Mouse (Mus musculus) skeletal muscle tissue, adult 2 months (tissue): ENCODE data around the gene Tmem208.
A peak's percentile ranks its signal among the peaks of the same experiment; 100 is the strongest.
"Not testable (repeated sequence)": the region's sequence is repeated elsewhere in the genome, so short reads cannot be mapped to it uniquely, and the experiment has no call there.

Experiments
- DNase-seq: peaks from one replicate; pipeline ENCODE4 v3.0.0-alpha.2; 2012; ENCODE audit warnings: low read depth, low spot score

The Tmem208 gene

DNA sequence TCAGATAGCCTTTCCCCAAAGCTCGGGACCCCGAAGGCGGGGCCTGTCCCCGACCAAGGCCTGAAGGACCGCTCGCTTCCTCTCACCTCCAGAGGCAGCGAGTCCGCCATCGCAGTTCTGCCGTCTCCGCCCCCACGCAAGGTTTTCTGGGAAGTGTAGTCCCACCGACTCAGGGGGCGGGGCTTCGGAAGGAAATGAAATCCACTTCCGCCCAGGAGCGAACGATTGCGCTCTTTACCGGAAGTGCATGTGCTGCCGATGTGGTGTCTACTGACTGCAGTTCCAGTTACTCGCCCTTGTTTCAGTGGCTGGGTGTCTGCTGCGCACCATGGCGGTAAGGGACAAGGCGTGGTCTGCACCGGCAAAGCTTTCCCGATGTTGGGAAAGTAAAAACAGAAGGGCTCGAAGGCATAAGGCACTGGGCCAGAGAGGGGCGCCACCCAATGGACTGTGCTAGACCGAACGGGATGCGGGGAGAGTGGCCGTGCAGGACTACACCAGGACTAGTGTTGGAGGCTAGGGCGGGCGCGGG is at the start of gene Tmem208, which contains the start of gene Lrrc29:
Gene Tmem208, plus strand, starts transcription at position 214 of the 532 bp plus-strand sequence.
Gene Lrrc29, minus strand, starts transcription at position 138 of the 532 bp plus-strand sequence.
- DNase-seq, result peak; percentile 92

DNA sequence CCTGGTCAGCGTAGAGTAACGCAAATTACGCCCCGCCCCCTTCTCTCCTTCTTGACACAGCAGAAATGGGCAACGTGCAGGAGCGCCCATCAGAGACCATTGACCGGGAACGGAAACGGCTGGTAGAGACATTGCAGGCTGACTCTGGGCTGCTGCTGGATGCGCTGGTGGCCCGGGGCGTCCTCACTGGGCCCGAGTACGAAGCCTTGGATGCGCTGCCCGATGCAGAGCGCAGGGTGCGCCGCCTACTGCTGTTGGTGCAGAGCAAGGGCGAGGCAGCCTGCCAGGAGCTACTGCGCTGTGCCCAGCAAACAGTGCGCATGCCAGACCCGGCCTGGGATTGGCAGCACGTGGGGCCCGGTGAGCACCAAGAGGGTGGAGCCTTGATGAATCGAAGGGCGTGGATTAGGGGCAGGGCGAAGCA is 47.2 kb upstream of the Tmem208 start:
- DNase-seq, result peak; percentile 89

- DNase-seq, result no peak
Measured at GRCm38 (mm10) chr8:105280567-105280966, 45.6 kb upstream of the Tmem208 start.

DNA sequence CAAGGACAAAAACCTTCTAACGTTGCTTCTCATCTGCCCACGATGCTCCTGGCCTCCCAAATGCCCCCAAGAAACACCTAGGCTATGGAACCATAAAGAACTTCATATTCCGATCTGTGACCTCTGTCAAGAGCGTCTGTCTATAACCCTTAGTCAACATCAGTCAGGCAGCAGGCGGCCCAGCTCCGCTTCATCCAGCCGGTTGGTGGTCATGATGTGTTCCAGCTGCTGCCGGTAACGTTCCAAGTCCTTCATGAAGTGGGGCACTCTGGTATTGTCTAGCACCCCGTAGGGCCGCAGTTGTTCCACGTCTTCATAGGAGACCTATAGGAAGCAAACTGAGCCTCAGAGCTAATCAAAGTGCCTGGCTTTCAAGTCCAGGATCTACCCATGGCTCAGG is 44.3 kb upstream of the Tmem208 start:
- no peak for DNase-seq

GRCm38 (mm10) chr8:105282239-105282638 is 43.9 kb upstream of the Tmem208 start:
- no peak for DNase-seq

GRCm38 (mm10) chr8:105283074-105283473 is 43.1 kb upstream of the Tmem208 start:
- no peak for DNase-seq

DNA sequence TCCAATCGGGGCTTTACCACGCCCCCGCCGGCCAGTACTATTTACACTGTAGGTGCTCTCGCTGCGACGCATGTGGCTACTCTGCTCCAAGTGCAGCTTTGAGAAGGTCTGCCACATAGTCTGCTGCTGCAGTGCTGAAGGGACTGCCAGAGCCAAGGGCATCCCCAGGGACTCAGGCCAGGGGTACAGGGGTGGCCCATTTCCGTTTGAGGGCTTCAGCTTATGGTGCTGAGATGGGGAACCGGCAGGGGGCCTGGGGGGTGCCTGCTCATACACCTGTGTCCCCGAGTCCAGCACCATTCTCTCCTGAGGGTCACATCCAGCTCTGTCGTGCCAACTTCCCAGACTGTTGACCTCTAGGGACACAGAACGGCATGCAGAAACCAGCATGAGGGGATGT is 40.6 kb upstream of the Tmem208 start:
- no peak for DNase-seq

DNA sequence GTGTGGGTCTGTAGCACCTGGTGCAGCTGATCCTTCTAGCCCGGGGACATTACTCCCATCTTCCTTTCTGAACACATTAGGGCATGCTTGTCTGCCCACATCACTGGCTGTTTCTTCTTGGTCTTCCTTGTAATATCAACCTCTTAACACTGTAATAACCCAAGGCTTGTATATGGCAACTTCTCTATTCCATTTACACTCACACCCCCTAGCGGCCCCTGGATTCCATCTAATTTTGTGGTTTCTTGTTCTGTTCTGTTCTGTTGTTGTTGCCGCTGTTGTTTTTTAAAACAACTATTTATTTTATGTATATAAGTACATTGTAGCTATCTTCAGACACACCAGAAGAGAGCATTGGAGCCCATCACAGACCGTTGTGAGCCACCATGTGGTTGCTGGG is 39.2 kb upstream of the Tmem208 start:
- DNase-seq, result no peak

GRCm38 (mm10) chr8:105288231-105288630 is 37.9 kb upstream of the Tmem208 start:
- no peak for DNase-seq

DNA sequence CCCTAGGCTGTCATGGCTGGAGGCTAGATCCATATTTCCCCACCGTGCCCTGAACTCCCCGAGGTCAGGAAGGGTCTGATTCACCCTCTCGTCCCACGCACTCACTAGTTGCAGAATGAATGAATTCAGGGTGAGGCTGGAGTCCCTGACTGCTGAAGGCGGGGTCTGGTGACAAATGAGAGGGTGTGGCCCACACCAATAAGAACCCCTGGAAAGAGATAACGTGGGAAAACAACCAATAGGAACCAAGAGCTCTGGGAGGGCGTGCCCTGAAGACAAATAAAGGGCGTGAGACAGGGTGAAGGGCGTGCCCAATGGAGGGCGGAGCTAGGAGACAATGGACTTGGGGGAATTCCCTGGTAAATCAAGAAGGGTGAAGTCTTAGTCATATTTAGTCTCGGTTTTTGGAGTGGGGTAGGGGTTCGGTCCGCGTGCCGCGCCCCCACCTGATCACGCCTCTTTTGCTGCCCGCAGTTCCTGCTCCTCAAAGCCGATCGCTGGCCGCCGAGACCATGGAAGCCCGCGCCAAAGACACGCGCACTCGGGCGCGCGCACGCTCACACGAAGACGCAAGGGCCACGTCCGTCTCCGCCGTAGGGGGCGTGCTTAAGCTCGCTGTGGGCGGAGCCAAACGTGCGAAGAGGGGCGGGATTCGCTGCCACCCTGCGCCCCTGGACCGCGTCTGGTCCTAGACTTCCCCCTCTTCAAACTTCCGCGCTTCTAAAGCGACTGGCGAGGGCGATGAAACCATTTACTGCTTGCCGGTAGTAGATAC is 37.0 kb upstream of the Tmem208 start:
- peak; percentile 83 for DNase-seq

GRCm38 (mm10) chr8:105289805-105290460 is 36.2 kb upstream of the Tmem208 start, which contains the start of gene 4931428F04Rik:
Gene 4931428F04Rik (minus strand): TSS chr8:105289864.
- DNase-seq, result no peak

GRCm38 (mm10) chr8:105290554-105291314 is 35.4 kb upstream of the Tmem208 start:
- DNase-seq, result peak; percentile 63

GRCm38 (mm10) chr8:105291364-105291763 is 34.8 kb upstream of the Tmem208 start:
- not testable (repeated sequence) for DNase-seq

DNA sequence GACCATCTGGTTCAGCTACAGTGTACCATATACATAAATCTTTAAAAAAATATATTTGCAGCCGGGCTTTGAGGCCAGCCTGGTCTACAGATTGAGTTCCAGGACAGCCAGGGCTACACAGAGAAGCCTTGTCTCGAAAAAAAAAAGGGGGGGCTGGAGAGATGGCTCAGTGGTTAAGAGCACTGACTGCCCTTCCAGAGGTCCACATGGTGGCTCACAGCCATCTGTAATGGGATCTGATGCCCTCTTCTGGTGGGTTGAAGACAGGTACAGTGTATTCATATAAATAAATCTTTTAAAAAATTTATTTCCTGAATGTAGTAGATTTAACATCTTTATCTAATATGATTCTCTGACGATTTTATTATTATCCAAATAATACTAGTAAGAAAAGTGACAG is 34.4 kb upstream of the Tmem208 start:
- not testable (repeated sequence) for DNase-seq

- DNase-seq, result no peak
Measured at GRCm38 (mm10) chr8:105292471-105292870, 33.7 kb upstream of the Tmem208 start.

GRCm38 (mm10) chr8:105293405-105293804 is 32.7 kb upstream of the Tmem208 start:
- no peak for DNase-seq

DNA sequence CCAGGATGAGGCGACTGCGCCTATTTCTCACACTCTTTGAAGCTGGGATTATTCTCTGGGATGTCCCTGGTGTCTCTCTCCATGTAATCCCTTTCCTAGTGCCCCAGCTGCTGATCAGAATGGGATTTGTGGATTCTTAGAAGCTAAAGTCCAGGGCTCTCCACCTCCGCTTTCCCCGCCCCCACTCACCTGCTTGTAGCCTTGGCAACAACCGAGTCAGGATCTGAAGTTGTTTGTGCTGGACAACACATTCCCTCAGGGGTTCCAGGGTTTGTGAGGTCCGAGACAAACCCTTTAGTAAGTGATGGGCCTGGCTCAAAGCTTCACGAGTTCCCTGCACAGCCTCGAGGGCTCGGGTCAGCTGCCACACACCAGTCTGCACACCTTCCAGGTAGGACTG is 31.4 kb upstream of the Tmem208 start:
- DNase-seq, result no peak

- DNase-seq, result no peak
Measured at GRCm38 (mm10) chr8:105295256-105295655, 30.9 kb upstream of the Tmem208 start.

DNA sequence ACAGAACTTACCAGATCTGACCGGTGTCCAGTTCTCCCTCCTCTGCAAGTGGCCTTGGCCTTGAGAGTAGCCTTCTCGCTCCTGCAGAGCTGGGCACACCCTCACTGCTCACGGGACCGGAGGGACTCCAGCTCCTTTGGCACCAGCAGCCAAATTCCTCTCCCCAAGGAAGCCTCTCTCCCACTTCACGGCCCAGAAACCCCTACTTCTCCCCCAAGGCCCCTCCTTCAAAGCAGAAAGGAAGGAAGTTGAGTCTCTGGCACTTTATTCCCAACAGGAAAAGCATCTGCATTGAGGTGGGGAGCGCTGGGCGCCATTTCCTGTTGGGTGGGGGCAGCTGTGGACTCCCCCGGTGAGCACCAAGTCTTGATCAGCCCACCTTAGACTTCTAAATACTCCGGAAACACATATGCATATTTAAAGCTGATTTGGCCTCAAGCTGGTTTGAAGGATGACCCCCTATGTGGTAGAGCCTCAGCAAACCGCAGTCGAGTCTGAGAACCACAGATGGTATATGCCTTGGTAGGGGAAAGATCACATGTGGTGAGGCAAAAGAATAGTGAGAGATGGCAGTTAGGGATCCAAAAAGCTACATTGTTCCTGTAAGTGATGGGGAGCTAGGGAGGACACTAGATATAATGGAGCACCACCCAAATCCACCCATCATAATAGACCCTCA is 30.1 kb upstream of the Tmem208 start, which contains the start of gene Exoc3l:
Gene Exoc3l, minus strand, starts transcription at position 207 of the 679 bp plus-strand sequence.
- DNase-seq, result no peak

DNA sequence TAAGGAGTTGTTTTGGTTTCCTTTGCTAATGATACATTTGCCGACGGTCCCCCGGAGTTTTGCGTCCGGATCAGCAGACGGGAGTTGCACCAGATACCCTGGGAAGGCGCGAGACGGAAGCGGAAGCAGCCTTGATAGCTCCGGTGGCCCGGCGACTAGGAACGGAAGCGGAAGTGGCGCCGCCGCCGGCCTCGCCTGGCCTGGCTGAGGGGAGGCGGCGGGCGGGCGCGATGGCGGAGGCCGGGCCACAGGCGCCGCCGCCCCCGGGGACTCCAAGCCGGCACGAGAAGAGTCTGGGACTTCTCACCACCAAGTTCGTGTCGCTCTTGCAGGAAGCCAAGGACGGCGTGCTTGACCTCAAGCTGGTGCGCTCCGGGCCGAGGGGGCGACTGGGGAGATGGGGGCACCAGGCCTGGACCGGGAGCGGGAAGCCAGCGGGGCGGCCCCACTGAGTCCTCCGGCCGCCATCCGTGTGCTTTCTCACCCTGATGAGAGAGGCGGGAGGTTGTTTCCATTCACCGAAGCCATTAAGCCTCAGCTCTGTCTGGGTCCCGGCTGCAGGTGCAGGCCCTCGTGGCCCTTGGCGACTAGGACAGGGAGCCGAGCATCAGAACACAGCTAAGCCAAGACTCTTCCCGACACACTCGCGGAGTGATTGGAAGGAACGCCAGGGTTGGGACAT is 28.5 kb upstream of the Tmem208 start, which contains the start of gene E2f4:
Gene E2f4, plus strand, starts transcription at position 153 of the 682 bp plus-strand sequence.
- DNase-seq, result peak; percentile 89
